Mouse (Mus musculus) bone marrow, adult 2 months (tissue): ENCODE data around the gene Ptpa.

ENCODE experiments used
- CTCF ChIP-seq: fragments of 200-500 bp; IDR thresholded peaks from 2 replicates; pipeline ENCODE4 v1.5.1; 2011; ENCODE audit warnings: low read length, control low read depth; ENCODE audit not compliant: control insufficient read depth, insufficient read depth
- POLR2A ChIP-seq: fragments of 200-500 bp; IDR thresholded peaks from 2 replicates; pipeline ENCODE4 v1.6.1; 2011; ENCODE audit warnings: low read depth, mild to moderate bottlenecking, control low read depth, low read length, borderline replicate concordance; ENCODE audit not compliant: control insufficient read depth

GRCm38 (mm10) chr2:30458349-30458748, 42.5 kb downstream of the Ptpa start:
- TF ChIP-seq CTCF: no peak
- TF ChIP-seq POLR2A: no peak
